Mouse (Mus musculus): ENCODE measurements around the gene Esp23. TPM values are rescaled to one million over a fixed set of nuclear protein-coding genes. Genes with fewer than 3 reads are reported as not detected.
"Not testable (repeated sequence)": the region's sequence is repeated elsewhere in the genome, so short reads cannot be mapped to it uniquely, and the experiment has no call there.

Gene Esp23
- not detected in 2 replicates for polyA plus RNA-seq (2014; fragmentation: Nextera tagmentation; extraction: Ambion mirVana)

DNA sequence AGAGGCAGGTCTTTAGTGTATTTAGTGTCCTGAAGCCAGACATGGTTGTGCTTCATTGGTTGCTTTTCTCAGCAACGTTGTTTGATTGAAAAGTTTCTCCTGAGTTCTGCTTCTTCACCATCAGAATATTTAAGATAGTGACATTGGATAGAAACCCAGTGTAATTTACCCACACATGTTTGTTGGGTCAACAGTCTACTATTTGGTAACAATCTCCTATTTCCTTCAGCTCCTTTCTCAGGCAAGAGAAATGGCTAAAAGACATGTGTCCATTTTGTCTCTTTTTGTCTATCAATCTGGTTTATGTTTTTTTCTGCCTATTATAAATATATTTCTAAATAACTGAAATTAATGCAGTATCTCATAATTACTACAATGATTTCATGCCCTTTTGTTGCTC lies at the start of gene Esp23:
Gene Esp23 (minus strand): TSS at position 101 of the 400 bp plus-strand sequence.
- H3K27me3 ChIP-seq (ENCODE audit: control insufficient read depth, insufficient read depth, low read length): no peaks in the 10 kb centered on the region
- no peak for ATAC-seq (ENCODE audit: low FRiP score)
- H3K36me3 ChIP-seq (ENCODE audit: control insufficient read depth, insufficient read depth, low read length): no peaks in the 10 kb centered on the region
- no peak within 1 kb of the TSS for H3K4me3 ChIP-seq (ENCODE audit: low read depth, low read length)
- no peak within 1 kb of the TSS for H3K4me2 ChIP-seq (replicated peaks; ENCODE audit: low read depth, low read length)
- H3K27ac ChIP-seq (ENCODE audit: low read depth, low read length): no peak within 1 kb of the TSS
- no peaks in the 10 kb centered on the region for H3K4me1 ChIP-seq (replicated peaks; ENCODE audit: control insufficient read depth, insufficient read depth, low read length)
- no peak for DNase-seq (ENCODE audit: low spot score)
- no peak within 1 kb of the TSS for H3K9ac ChIP-seq (ENCODE audit: low read depth, low read length)
- H3K9me3 ChIP-seq (ENCODE audit: control insufficient read depth, low read length): no peaks in the 10 kb centered on the region
- WGBS: 48% methylated on average over 1 of the region's 1 CpGs

DNA sequence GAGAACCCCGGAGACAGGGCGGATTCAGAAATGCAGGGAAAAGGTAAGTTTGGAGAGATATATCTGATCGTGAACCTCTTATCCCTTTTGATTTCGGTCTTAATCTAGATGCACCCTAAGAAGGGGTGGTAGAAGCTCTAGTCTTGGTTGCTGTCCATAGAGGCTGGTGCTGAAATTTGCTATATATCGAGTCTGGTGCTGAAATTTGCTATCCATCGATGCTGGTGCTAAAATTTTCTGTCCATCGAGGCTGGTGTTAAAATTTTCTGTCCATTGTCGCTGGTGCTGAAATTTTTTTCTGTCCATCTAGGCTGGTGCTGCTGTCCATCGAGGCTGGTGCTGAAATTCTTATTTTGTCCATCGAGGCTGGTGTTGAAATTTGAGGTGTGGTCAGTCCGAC lies 30.3 kb upstream of the Esp23 start:
- peak; percentile 0 for DNase-seq (ENCODE audit: low spot score)
- H3K4me2 ChIP-seq (replicated peaks; ENCODE audit: low read depth, low read length); H3K36me3 ChIP-seq (ENCODE audit: control insufficient read depth, insufficient read depth, low read length); H3K9me3 ChIP-seq (ENCODE audit: control insufficient read depth, low read length); H3K9ac ChIP-seq (ENCODE audit: low read depth, low read length); H3K4me3 ChIP-seq (ENCODE audit: low read depth, low read length); H3K4me1 ChIP-seq (replicated peaks; ENCODE audit: control insufficient read depth, insufficient read depth, low read length); H3K27me3 ChIP-seq (ENCODE audit: control insufficient read depth, insufficient read depth, low read length); H3K27ac ChIP-seq (ENCODE audit: low read depth, low read length); ATAC-seq (ENCODE audit: low FRiP score): not testable (repeated sequence)
- WGBS: 75% methylated on average over 11 of the region's 11 CpGs

DNA sequence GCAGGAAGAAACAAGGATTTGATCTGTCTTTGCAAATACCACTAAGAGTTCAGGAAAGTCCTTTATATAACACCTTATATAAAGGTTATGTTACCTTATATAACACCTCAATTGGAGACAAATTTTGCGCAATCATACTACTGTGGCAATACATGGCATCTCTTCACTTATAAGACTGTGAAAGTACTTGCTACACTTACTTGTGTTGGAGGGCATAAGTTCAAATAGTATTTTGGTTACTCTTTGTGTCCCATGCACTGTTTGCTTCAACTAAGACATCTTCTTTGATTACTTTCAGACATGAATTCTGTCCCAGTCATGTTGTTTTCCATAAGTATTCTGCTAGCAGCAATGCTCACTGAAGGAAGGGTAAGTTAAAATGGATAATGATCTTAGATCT lies 18.2 kb upstream of the Esp23 start, which contains the start of gene Esp22:
Gene Esp22 (plus strand): TSS at position 301 of the 400 bp plus-strand sequence.
- WGBS: 90% methylated on average over 1 of the region's 1 CpGs

DNA sequence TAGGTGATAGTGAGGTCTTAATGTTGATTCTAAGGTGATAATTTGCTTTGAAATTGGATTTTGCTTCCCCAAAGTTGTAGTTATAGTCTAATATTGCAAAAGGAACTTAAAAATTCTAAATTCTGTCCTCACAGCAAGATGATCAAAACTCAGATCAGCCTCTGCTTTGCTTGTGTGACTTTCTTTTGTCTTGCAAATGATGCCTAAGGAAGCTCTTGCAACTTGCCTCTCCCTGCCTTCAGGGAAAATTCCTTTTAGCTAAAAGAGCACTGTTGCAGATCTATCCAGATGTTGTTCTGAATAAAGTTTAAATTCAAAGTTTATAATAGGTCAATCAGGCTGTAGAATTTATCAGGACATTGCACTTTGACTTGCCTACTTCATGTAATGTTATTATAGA lies 13.2 kb downstream of the Esp23 start:
- Histone ChIP-seq H3K27me3 (ENCODE audit: control insufficient read depth, insufficient read depth, low read length) (no peaks in the 10 kb centered on the region), H3K9me3 (ENCODE audit: control insufficient read depth, low read length) (no peaks in the 10 kb centered on the region), H3K4me1 (replicated peaks; ENCODE audit: control insufficient read depth, insufficient read depth, low read length) (no peaks in the 10 kb centered on the region), H3K27ac (ENCODE audit: low read depth, low read length) (no peak overlapping the region), H3K9ac (ENCODE audit: low read depth, low read length) (no peak overlapping the region), H3K4me3 (ENCODE audit: low read depth, low read length) (no peak overlapping the region), H3K36me3 (ENCODE audit: control insufficient read depth, insufficient read depth, low read length) (no peaks in the 10 kb centered on the region), H3K4me2 (replicated peaks; ENCODE audit: low read depth, low read length) (no peak overlapping the region)
- DNase-seq (ENCODE audit: low spot score) (no peak), ATAC-seq (ENCODE audit: low FRiP score) (no peak)

More for the DNA sequence above, 18.2 kb upstream of the Esp23 start, which contains the start of gene Esp22:
- Histone ChIP-seq H3K9ac (ENCODE audit: low read depth, low read length) (no peak within 1 kb of the TSS), H3K4me1 (replicated peaks; ENCODE audit: control insufficient read depth, insufficient read depth, low read length) (no peaks in the 10 kb centered on the region), H3K9me3 (ENCODE audit: control insufficient read depth, low read length) (no peaks in the 10 kb centered on the region), H3K27ac (ENCODE audit: low read depth, low read length) (no peak within 1 kb of the TSS), H3K27me3 (ENCODE audit: control insufficient read depth, insufficient read depth, low read length) (no peaks in the 10 kb centered on the region), H3K4me2 (replicated peaks; ENCODE audit: low read depth, low read length) (no peak within 1 kb of the TSS), H3K36me3 (ENCODE audit: control insufficient read depth, insufficient read depth, low read length) (no peaks in the 10 kb centered on the region), H3K4me3 (ENCODE audit: low read depth, low read length) (no peak within 1 kb of the TSS)
- ATAC-seq (ENCODE audit: low FRiP score) (no peak), DNase-seq (ENCODE audit: low spot score) (no peak)

DNA sequence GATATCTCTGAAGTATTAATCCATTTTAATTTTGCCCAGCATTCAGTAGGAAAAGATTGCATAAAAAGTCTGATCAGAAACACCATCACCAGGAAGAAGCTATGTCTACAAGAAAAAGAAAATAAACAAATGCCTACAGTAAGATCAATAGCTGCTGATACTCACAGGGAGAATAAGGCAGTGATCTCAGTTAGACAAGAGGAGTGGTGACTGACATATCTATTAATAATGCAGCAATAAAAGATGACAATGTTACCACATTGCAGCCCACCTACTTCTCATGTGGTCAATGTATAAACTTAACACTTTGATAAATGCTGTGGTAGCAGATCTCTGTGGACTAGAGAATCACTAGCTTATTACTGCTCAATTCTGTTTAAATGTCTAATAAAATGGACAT lies 33.6 kb downstream of the Esp23 start, which contains the start of gene Gm21903:
Gene Gm21903 (minus strand): TSS at position 101 of the 400 bp plus-strand sequence.
- no peak for ATAC-seq (ENCODE audit: low FRiP score)
- Histone ChIP-seq H3K27me3 (ENCODE audit: control insufficient read depth, insufficient read depth, low read length) (no peaks in the 10 kb centered on the region), H3K36me3 (ENCODE audit: control insufficient read depth, insufficient read depth, low read length) (no peaks in the 10 kb centered on the region), H3K4me3 (ENCODE audit: low read depth, low read length) (no peak within 1 kb of the TSS), H3K4me2 (replicated peaks; ENCODE audit: low read depth, low read length) (no peak within 1 kb of the TSS), H3K27ac (ENCODE audit: low read depth, low read length) (no peak within 1 kb of the TSS), H3K4me1 (replicated peaks; ENCODE audit: control insufficient read depth, insufficient read depth, low read length) (no peaks in the 10 kb centered on the region), H3K9me3 (ENCODE audit: control insufficient read depth, low read length) (no peaks in the 10 kb centered on the region), H3K9ac (ENCODE audit: low read depth, low read length) (no peak within 1 kb of the TSS)
- DNase-seq (ENCODE audit: low spot score): no peak

DNA sequence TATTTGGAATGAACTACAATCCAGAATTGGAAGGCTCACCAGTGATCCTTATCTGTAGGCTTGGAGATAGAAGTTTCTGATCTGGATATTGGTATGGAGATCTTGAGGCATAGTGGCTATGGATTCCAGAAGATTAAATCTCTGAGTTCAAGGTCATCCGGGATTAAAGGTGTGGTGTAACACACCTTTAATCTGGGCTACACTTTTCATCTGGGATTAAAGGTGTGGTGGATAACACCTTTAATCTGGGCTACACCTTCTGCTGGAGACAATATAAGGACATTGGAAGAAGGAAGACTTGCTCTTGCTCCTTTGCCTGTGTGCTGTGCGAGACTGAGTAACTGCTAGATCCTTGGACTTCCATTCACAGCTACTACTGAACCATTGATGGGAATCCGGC lies 40.4 kb downstream of the Esp23 start, which contains the start of gene Esp24:
Gene Esp24 (plus strand): TSS at position 301 of the 400 bp plus-strand sequence.
- not testable (repeated sequence) for H3K4me3 ChIP-seq (ENCODE audit: low read depth, low read length); H3K27ac ChIP-seq (ENCODE audit: low read depth, low read length); H3K4me1 ChIP-seq (replicated peaks; ENCODE audit: control insufficient read depth, insufficient read depth, low read length); DNase-seq (ENCODE audit: low spot score); H3K4me2 ChIP-seq (replicated peaks; ENCODE audit: low read depth, low read length); H3K9ac ChIP-seq (ENCODE audit: low read depth, low read length); H3K9me3 ChIP-seq (ENCODE audit: control insufficient read depth, low read length); H3K36me3 ChIP-seq (ENCODE audit: control insufficient read depth, insufficient read depth, low read length); H3K27me3 ChIP-seq (ENCODE audit: control insufficient read depth, insufficient read depth, low read length); ATAC-seq (ENCODE audit: low FRiP score)
- 96% methylated on average over 3 of the region's 3 CpGs for WGBS

Other genes with a start within 250 kb of the Esp23 start
- gene Esp24, start 40.3 kb downstream of the Esp23 start, polyA plus RNA-seq (2014; fragmentation: Nextera tagmentation; extraction: Ambion mirVana): not detected in 2 replicates
- gene Gm21903, start 33.7 kb downstream of the Esp23 start, polyA plus RNA-seq (2014; fragmentation: Nextera tagmentation; extraction: Ambion mirVana): not detected in 2 replicates
- gene Esp22, start 18.3 kb upstream of the Esp23 start, polyA plus RNA-seq (2014; fragmentation: Nextera tagmentation; extraction: Ambion mirVana): not detected in 2 replicates